Mouse (Mus musculus): Measurements from ENCODE around the gene Scn9a. TPM values are rescaled to one million over a fixed set of nuclear protein-coding genes. Genes with fewer than 3 reads are reported as not detected.
A peak's percentile ranks its signal among the peaks of the same experiment; 100 is the strongest.

Gene Scn9a
- 1 to 10 TPM; 3.2 to 3.7 TPM for total RNA-seq (2021)
- long read RNA-seq, experiment 1, partial matches to known transcripts: 0 of 2 reads
- long read RNA-seq, experiment 1, other reads (novel, unspliced or antisense): 2 of 2 reads
- long read RNA-seq, experiment 2, partial matches to known transcripts: 0 of 2 reads
- long read RNA-seq, experiment 2, other reads (novel, unspliced or antisense): 2 of 2 reads

DNA sequence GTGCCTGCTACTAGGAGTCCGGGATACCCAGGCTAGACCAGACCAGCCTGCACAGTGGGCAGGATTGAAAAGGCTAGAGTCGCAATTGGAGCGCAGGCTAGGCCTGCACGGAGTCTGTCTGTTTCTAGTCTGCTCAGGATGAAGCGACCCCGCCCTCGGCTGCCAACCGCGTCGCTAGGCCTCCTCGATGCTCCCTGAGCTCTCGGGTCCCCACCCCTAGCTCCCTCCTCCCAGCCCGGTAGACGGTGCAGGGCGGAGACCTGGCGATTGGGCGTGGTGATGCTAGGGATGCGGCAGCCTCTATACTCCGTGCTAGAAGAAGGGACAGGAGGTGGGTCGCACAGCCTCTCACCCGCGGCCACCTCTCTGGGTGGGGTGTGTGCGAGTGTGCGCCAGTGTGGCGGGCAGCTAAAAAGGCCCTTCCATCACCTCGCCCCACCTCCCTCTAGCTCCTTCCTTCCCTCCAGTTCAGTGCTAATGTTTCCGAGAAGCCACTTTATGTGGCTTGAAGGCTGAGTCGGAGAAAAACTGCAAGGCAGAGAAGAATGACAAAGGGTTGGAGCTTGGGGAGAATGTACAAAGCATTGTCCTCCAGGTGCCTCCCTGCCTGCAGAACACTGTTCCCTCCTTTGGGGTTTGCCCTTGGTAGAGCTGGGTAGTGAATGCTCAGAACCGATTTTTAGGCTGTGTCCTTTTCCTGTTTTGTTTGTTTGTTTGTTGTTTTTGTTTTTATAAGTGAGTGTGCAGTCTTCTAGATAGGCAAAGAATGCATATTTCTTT is at the start of gene Scn9a:
Scn9a (minus strand) TSS at position 383 of the 780 bp plus-strand sequence.
- peak; percentile 6 to 29 for DNase-seq (ENCODE audit: low spot score in 2 of 2)

DNA sequence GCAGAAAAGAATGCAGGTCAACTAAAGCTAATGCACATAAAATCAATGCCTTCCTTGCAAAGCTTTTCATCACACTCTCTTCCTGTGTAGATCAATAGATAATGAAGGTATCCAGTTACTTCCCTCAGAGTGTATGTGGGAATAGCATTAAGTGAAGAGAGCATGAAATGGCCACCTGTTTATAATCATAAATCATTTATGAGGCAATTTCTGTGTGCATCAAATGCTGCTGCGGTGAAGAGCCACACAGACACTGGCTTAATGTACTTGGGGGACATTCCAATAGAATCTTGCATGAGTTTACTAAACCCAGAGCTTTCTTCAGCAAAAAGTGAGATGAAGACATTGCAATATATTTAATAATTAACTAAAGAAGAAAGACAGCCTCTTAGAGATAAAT is 27.2 kb upstream of the Scn9a start:
- no peak for DNase-seq (ENCODE audit: low spot score in 2 of 2)

DNA sequence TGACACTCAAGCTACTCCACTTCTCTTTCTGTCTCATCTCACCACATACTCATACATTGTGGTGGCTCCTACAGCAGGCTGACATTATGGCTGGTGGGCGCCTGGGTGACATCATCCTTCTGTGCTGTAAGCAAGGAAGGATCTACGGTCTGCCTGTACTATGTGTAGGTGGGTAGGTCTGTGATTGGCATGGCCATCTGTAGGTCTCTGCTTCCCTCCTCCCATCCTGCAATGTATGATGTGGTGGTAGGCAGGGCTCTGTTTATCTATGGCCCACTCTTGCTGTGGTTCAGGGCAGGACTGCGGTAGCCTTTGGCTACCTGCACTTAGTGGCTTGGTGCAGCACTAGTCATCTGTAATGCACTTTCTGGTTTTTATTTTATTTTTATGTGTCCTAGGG is 21.7 kb upstream of the Scn9a start:
- no peak for DNase-seq (ENCODE audit: low spot score in 2 of 2)

DNA sequence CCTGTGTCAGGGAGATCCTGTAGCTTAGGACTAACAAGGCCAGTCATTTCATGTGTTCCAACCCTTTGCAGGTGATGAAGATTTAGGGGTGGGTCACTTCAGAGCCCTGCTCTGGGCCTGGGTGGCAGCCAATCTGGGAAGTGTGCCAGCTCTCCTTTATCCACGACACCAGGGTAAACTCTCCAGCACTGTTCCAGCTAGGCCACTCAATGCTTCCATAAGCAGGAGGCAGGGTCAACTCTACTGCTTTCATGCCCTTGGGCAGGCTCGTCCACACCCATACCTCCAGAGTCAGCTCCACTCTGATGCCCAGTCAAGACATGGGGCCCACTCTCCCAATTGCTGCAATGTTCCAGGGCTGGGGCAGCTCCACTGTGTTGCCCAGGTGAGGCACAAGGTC is 20.7 kb upstream of the Scn9a start:
- DNase-seq (ENCODE audit: low spot score in 2 of 2): no peak

DNA sequence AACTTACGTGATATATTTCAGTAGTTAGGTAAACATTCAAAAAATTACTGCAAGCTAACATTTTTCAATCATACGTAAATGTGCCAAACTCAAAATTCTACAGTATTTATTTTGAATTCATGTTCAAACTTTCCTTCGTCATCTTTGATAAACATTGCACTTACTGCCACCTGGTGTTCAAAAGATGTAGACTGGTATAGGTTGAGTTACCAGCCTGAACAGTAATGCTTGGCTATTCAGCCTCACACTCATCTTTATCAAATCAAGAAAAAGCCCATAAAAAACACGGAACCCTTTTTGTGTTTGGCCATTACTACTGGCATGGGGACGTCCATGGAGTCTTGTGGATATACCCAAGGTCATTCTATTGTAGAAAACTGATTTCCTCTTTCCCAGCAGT is 9.6 kb upstream of the Scn9a start:
- peak; percentile 9 to 36 for DNase-seq (ENCODE audit: low spot score in 2 of 2)

DNA sequence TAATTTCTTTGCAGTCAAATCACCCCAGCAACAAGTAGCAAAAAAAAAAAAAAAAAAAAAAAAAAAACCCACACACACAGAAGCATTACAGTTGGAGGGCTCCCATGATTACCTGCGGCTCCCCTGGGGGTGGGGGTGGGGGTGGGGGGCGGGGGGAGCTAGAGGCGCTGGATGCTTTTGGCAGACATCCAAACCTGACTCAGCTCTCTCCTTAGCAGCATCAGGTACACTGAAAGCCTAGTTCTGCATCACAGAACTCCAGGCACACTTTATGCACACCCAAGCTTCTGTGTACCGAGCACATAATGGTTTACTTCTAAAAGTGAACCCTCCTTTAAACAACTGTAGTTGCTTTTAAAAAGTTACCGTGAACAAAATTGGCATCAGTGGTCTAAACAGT is 2.0 kb downstream of the Scn9a start:
- DNase-seq (ENCODE audit: low spot score in 2 of 2): no peak

DNA sequence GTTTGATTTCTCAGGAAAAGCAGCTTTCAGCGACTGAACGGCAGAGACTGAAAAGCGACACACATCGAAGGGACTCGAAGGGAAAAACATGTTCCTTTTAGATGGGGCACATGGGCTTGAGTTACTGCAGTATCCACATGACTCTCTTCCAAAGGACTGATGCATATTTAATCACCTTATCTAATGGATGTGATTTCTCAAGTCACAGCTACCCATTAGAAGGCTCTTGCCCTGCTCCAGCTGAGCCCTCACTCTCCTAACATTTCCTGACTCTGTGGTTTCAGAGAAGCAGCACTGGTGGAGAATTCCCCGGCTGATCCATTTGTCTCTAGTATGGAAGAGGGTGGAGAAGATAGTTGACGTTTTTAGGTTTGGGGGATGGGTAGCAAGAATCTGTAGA is 23.7 kb downstream of the Scn9a start:
- DNase-seq (ENCODE audit: low spot score in 2 of 2): no peak

DNA sequence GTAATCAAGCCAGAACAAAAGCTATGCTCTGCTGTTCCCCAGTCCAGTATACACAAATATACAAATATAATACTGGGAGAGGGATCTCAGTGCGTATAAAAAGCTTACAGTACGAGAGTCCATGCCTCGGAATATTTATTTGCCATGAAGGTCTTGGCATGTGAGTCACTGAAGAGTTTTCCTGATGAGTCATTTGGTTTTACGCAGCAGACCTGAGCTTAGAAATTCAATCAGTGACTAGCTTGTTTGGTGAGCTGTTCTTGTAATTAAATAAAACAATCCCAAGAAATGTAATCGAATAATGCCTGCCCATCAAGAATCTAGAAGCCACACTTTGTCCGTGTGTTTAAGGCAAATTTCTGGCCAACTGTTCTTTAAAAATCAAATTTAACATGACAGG is 37.4 kb downstream of the Scn9a start:
- DNase-seq (ENCODE audit: low spot score in 2 of 2): no peak

DNA sequence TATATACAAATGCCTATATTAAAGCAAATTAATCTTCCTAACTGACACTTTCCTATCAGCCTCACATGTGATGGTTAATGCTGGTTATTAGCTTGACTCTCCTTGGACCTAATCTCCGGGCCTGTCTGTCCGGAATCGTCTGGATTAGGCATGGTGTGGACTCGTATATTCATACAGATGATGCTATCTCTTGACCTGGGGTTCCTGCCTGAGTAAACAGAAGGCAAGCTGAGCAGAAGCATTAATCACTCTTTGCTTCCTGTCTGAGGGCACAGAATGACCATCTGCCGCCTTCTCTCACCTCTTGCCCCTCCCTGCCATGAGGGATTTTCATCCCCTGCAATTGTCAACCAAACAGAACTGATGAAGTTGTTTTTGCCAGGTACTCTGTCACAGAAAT is 38.6 kb downstream of the Scn9a start:
- no peak for DNase-seq (ENCODE audit: low spot score in 2 of 2)

DNA sequence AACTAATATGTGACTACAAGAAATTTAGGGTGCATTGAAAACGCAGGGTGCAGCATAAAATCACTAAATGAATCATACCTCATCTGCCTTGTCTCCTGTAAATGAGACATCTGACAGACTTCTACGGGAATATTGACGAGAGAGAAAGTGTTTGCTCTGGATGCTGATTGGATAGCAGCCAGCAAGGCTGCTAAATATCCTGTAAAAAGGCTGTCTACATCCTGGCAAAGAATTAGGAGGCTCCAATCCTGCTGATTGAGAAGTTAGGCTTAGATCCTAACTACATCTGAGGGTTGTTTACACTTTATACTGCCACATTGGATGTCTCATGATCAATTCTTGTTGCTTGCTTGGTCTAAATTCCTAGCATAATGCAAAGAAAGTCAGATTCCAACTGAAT is 44.6 kb downstream of the Scn9a start:
- no peak for DNase-seq (ENCODE audit: low spot score in 2 of 2)

DNA sequence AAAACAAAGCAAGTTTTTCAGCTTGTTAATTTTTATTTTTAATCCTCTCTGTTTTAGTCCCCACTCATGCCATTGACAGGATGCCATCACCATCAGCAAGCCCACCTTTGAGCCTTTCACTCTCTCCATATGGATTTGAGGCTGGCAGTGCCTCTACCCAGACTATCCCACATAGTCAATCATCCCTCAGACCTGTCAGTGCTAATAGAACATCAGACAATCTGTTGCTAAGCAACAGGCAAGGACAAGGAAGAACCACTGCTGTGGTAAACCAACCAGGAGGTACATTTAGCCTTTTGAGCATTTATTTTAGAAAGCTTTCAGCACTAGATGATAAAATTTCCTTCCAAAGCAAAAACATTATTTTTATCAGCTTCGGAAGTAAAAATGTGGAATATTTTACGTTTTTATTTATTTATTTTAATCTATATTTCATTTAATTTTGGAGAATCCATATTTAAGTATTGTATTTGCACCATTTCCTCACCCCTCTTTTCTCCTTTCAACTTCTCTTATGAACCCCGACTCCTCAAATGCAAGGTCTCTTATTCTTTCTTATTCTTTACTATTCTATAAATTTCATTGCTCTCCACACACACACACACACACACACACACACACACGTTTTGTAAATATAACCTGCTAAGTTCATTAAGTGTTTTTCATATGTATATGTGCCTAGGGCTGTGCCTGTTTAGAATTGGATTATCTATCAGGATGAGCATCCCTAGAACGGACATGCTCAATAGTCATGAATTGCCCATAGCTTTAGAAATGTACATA is 54.5 kb downstream of the Scn9a start:
- DNase-seq (ENCODE audit: low spot score in 2 of 2): no peak

DNA sequence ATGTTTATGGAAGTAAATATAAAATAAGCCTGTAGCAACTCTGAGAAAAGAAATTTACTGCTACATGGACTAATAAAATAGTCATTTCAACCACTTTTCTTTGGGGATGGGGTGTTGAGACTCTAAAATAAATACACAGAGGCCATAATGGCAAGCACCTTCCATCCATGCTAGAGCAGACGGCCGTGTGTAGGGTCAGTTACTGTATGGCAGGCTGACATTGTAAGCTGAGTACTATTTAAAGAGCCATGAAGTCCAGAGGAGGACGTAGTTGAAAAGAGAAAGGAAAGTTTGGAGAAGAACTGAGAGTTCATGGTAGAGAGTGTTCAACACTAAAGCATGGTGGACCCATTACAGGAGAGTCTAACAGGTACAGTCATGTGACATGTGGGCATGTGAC is 86.5 kb downstream of the Scn9a start:
- no peak for DNase-seq (ENCODE audit: low spot score in 2 of 2)

DNA sequence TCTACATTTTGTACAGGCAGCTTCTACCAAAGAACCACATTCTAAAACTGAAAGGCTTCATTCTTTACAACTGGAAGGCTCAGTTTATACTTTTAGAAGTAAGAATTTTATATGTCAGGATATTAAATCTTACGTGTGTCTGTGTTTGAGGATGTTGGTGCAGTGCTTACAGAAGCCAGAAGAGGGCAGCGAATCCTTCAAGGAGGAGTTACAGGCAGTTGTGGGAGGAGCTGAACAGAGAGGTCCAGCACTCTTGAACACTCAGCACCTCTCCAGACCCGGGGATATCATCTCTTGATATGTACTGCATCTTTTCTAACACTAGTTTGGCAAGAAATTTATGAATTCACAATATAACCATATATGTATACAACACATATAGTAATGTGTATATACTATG is 114.8 kb downstream of the Scn9a start:
- no peak for DNase-seq (ENCODE audit: low spot score in 2 of 2)

DNA sequence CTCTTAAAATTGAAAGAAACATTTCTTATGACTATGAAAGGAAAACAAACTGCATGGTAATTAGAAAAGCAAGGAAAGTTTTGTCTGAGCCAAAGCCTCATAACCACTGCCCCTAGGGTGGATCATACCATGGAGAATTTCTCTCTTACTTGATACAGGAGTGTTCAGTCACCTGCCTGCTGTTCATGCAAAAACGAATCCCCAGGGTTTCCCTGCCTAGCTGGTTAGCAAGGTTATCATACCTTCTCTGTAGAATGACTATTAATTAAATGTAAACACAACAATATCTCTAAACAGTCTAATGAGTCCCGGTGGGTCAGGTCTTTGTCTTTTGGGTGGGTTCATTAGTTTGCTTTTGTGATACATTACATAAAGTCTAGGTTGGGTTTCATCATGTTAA is 123.3 kb downstream of the Scn9a start:
- DNase-seq (ENCODE audit: low spot score in 2 of 2): no peak

DNA sequence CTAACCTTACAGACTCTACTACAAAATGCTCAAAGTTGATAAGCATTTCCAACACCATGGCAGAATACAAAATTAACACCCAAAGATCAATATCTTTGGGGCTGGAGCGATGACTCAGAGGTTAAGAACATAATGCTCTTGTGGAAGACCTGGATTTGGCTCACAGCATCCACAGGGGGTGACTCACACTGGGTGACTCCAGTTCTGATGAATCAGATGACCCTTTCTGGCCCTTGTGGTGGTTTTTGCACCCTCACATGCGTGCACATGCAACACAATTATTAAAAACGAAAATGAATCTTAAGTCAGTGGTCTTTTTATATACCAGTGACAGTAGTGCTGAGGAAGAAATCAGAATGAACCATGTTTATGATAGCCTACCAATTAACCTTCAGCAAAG is 126.7 kb downstream of the Scn9a start:
- DNase-seq (ENCODE audit: low spot score in 2 of 2): no peak

DNA sequence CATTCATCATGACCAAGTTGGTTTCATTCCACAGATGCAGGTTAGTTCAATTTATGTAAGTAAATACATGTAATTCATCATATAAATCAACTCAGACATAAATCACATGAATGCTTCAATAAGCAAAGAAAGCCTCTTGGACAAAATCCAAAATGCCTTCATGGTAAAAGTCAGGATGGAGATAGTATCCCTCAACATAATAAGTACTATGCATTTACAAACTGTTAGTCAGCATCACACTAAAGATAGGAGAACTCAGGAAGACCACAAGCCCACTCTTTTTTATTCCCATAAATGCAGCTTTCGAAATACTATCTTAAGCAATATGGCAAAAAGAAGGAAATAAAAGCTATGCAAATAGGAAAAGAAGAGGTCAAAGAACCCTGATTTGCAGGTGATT is 127.1 kb downstream of the Scn9a start:
- DNase-seq (ENCODE audit: low spot score in 2 of 2): no peak

DNA sequence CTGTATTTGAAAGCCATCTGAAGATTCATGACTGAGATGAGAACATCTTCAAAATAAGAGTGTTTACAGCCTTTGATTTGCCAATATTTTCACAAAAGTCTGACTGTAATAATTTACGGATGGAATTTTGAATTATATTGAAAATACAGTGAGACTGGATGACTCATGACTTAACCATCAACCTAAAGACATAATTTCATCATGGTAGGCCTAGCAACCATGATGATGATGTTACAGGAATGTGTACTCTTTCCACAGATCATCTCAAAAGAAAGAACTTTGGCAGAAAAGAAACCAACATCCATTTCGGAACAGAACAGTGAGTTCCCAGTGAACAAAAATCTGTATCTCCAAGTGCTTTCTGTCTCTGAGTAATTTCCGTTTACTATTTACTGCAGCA is 132.6 kb downstream of the Scn9a start:
- DNase-seq (ENCODE audit: low spot score in 2 of 2): no peak

DNA sequence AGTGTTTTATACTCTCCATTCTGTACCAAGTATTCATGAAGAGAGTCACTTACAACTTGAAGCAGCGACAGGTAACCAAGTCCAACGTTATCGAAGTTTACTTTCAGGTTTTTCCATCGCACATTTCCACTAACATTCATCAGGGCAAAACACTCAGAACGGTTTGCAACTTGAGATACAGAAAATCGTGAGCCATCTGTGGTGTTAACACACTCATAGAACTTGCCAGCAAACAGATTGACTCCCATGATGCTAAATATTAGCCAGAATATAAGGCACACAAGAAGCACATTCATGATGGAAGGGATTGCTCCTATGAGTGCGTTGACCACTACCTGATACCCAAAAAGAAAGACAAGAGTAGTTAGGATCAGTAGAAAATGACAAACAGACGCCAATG is 140.2 kb downstream of the Scn9a start:
- DNase-seq (ENCODE audit: low spot score in 2 of 2): no peak

DNA sequence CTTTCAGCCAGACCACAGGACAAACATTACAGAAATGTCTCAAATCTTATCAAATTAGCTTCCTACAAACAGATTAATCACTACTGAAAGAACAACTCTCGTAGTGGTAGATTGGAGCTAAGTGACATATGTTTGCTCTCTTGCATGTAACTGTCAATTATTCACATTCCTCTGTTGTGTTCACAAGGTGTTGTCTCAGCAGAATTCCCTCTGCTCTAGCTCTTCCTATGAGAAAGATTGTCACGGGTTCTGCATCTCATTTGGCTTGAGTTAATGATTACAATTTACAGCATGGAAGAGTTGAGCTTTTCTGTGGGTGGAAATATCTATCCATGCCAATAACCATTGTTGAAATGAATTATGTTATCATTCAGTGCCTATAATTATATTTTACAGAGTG is 156.4 kb downstream of the Scn9a start:
- DNase-seq (ENCODE audit: low spot score in 2 of 2): no peak

DNA sequence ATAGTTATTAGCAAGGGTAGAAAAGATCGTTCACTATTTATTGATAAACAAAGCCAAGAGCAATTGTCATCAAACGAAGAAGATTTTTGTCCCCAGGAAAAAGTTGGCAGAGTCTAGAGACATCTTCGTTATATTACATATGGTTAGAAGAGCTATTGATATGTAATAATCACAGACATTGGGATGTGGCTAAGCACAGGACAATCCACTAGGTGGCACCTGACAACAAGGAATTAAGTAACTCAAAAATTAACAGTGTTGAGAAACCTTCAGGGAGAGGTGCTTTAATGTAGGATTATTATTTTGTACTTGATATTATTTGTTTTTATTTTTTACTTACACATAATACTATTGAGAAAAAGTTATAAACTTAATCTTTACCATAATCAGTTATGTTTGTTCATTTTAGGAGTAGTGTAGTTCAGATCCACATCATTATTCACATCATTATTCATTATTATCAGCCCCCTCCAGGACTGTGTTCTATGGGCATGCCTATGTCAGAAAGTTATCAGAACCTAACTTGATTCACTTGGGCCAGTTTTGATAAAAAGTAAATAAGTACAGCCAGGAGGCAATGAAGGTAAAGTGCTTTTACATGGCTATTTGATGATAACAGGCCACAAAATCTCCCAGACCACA is 161.5 kb downstream of the Scn9a start:
- peak in 1 of 2 experiments; percentile 28 for DNase-seq (ENCODE audit: low spot score in 2 of 2)

DNA sequence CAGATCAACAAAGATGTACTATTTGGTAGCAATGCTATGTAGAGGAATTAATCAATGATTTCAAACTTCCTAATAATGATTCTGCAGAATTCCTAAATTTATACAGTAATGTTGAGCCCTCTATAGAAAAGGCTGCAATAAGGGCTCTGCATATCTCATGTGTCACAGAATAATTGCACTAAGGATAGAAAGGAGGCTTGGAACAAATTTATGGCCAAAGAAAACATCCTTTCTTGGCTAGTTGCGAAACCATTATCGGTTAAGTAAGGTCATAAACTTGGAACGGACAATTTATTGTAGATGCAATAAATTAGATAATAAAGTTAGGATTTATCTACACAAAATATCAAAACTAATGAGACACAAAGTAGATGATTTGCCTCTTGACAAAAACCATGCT is 169.3 kb downstream of the Scn9a start:
- no peak for DNase-seq (ENCODE audit: low spot score in 2 of 2)

Measured in left cerebral cortex, adult 18-20 months (tissue).